Mouse (Mus musculus) left cerebral cortex, adult 2 months (tissue): ENCODE results near the gene D16Ertd472e. TPM values are rescaled to one million over a fixed set of nuclear protein-coding genes. Genes with fewer than 3 reads are reported as not detected.

Experiments
- DNase-seq, 2 experiments: peaks; one replicate each; pipeline ENCODE4 v3.0.0; 2021 to 2022; ENCODE audit warnings: low spot score in 2 of 2, mixed read lengths in 1 of 2; ENCODE audit errors: extremely low spot score in 1 of 2
- H3K27ac ChIP-seq: fragments of 200-600 bp; 2 replicates; pipeline ENCODE4 v1.8.1; 2022
- H3K4me3 ChIP-seq: fragments of 200-600 bp; 2 replicates; pipeline ENCODE4 v1.8.1; 2022
- CTCF ChIP-seq: fragments of 200-600 bp; IDR thresholded peaks from 2 replicates; pipeline ENCODE4 v1.8.1; 2022; ENCODE audit warnings: antibody characterized with exemption, mild to moderate bottlenecking, moderate library complexity
- intact Hi-C: fragments of 180-260 bp; cut with DNase I; formaldehyde crosslinking; loops from one replicate; pipeline ENCODE4 v1.15.1; 2025
- long read RNA-seq, 2 experiments: library from polyadenylated mRNA; stranded (forward); transcript quantifications; one replicate each; pipeline ENCODE4 v2.0.0; 2021; ENCODE audit warnings: borderline mapping rate in 2 of 2
- total RNA-seq, 2 experiments: library from RNA; stranded (reverse); gene quantifications; 2 replicates each; pipeline ENCODE4 v1.2.3; 2021

Gene D16Ertd472e
- total RNA-seq: 1 to 10 TPM; 7.6 to 8.4 TPM
- long read RNA-seq, experiment 1, partial matches to known transcripts: 1 of 1 reads
- long read RNA-seq, experiment 1, other reads (novel, unspliced or antisense): 0 of 1 reads
- long read RNA-seq, experiment 2, partial matches to known transcripts: 0 of 2 reads
- long read RNA-seq, experiment 2, other reads (novel, unspliced or antisense): 2 of 2 reads

DNA sequence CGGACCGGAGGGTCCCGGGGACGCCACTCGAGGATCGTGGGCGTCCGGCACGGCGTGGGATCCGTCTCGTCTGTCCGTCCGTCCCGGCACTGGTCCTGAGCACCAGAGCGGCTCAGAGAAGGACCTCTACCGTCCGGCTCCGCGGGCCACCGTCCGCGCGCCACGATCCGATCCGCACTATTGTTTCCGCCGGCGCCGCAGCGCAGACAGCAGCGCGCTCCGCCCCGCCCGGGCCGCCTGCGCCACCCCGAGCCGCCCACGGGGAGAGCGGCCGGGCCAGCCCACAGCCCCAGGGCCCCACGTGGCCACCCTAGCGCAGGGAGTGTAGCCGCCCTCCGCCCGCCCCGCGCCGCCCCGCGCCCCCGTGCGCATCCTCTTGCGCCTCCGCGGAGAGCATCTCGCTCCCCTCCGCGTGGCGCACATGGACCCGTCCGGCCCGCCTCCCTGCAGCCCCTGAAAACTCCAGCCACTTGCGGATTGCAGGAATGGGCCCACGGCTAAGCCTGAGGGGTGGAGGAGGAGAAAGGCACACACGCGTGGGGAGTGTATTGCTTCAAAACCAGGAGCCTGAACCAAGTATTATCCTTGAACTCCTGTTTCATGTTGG is at the start of gene D16Ertd472e:
TSS of gene D16Ertd472e (minus strand) at position 231 of the 607 bp plus-strand sequence.
- intact Hi-C loops: loop anchor here (5.0 kb wide), 1 partner anchor 124 kb away; no protein-coding TSS in a partner anchor
- H3K4me3 ChIP-seq: peak within 1 kb of the TSS; percentile 77
- peak; percentile 76 to 79 for DNase-seq
- TF ChIP-seq CTCF: no peak
- peak within 1 kb of the TSS; percentile 82 for H3K27ac ChIP-seq

DNA sequence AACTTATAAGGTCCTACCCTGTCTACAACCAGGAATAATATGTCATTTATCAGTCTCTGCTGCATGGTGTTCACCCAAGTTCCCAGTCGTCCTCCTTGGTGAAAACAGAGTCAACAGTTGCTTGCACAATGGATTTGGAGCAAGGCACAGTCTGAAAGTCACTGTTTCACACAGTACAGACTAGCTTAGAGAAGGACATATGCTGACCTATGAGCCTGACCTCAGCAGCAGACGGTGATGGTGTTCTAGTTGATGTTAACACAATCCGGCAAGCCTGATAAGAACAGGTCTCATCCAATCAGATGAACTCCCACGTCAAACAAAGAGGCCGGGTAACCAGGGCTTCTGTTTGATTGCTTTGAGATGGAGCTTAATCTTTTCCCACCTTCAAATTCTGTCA is 46.2 kb upstream of the D16Ertd472e start:
- no peak overlapping the region for H3K4me3 ChIP-seq
- intact Hi-C loops: loop anchor here (5.0 kb wide), 1 partner anchor 255 kb away; no protein-coding TSS in a partner anchor
- TF ChIP-seq CTCF: no peak
- H3K27ac ChIP-seq: no peak overlapping the region
- DNase-seq: no peak

DNA sequence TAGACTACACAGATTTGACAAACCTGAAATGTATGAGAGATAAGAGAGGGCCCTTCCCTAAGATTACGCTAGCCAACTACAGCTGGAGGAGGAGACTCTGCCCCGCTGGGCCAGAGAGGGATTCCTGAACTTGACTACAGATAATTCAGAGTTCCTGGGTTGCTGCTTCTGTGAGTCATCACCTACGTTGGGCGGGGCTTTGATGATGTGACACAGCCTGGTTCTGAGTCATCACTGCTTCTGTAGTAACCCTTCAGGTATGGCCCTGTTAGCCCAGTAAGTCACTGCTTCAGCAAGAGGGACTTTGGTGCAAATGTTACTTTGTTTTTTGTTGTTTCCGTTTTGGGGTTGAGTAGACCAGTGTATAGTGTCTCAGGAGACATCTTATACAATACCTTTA is 42.9 kb upstream of the D16Ertd472e start:
- TF ChIP-seq CTCF: no peak
- intact Hi-C loops: no loop called here
- no peak for DNase-seq

DNA sequence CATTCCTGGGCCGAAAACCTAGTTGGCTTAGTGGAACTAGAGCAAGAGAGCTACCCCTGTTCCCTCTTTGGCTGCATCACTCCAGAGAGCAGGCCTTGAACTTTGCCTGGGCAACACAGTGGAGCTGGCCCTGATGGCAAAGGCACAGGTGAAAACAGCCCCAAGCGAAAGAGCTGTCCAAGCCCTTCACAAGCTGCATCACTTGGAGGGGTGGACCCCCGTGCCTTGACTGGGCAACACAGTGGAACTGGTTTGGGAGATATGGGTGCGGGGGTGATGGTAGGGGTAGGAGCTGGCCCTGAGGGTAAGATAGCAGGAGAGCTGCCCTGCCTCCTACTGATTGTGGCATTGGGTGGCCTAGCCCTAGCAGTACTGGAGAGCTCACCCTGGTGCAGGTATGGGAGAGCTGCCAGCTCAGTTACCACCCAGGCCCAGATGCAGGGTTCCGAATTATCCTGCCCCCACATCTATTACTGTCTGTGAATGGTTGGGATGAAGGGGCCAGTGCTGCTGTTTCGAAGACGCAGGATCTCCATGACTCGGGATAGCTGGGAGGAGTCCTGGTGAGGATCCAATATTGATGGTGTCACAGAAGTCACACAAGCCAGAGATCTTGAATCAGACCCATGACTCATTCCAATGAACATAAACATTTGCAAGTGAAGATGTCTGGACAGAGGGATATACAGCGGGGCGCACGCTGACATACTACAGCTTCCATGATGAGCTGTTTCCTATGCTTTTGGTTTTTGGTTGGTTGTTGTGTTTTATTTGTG is 41.4 kb upstream of the D16Ertd472e start:
- no peak for TF ChIP-seq CTCF
- intact Hi-C loops: no loop called here
- H3K27ac ChIP-seq: no peak overlapping the region
- H3K4me3 ChIP-seq: no peak overlapping the region
- no peak for DNase-seq

More for the DNA sequence above, 42.9 kb upstream of the D16Ertd472e start:
- Histone ChIP-seq H3K4me3 (no peak overlapping the region), H3K27ac (no peak overlapping the region)

DNA sequence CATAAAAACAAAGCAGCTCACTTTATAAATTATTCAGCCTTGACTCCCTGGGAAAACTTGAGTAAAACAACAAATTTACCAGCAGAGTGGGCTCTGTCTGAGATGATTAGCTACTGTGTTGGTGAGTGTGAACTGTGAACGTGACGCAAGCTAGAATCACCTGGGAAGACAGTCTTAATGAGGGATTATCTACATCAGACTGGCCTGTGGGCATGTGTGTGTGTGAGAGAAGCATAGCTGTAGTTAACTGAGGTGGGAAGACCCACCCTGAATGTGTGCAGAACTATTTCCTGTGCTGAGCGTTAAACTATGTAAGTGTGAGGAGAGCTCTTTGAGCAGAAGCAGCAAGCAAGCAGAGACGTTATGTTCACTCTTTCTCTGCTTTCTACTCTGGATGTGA is 29.7 kb upstream of the D16Ertd472e start:
- Histone ChIP-seq H3K4me3 (no peak overlapping the region), H3K27ac (no peak overlapping the region)
- intact Hi-C loops: no loop called here
- no peak for DNase-seq
- TF ChIP-seq CTCF: no peak

DNA sequence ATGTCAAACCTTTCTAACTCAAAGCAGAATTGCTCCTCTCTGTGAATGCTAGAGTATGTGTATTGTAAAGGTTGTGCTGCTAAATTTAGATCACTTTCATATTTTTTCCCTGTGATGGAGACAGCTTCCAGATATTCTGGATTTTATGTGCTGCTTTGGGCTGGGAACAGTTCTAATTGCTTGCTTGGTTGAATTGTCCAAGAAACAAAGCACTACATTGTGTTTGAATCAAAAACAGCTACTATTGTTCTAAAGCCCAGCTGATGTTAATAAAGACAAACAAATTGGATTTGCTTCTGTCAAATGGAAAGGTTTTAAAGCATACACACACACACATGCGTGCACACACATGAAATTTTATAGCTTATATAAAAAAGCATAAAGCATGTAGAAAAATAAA is 22.4 kb upstream of the D16Ertd472e start:
- H3K4me3 ChIP-seq: no peak overlapping the region
- peak overlapping the region; percentile 24; the same call in 1 of the 2 replicates for H3K27ac ChIP-seq
- no peak for TF ChIP-seq CTCF
- no peak for DNase-seq
- intact Hi-C loops: no loop called here

DNA sequence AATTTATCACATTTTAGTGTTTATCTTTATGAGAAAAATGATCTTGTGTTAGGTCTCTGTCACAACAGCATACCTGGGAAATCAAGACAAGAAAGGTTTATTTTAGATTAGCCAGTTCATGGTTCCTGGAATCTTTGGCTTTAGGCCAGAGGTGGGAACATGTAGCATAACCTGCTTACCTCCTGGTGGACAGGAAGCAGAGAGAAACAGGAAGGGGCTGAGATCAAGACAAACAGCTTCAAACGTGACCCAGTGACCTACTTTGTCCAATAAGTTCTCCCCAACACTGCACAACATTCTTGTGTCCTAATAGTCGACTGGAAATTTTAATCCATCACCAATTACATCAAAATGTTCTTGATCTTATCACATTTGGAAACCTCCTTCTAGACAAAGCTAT is 19.9 kb upstream of the D16Ertd472e start:
- H3K27ac ChIP-seq: no peak overlapping the region
- no peak for DNase-seq
- TF ChIP-seq CTCF: no peak
- intact Hi-C loops: no loop called here
- no peak overlapping the region for H3K4me3 ChIP-seq

DNA sequence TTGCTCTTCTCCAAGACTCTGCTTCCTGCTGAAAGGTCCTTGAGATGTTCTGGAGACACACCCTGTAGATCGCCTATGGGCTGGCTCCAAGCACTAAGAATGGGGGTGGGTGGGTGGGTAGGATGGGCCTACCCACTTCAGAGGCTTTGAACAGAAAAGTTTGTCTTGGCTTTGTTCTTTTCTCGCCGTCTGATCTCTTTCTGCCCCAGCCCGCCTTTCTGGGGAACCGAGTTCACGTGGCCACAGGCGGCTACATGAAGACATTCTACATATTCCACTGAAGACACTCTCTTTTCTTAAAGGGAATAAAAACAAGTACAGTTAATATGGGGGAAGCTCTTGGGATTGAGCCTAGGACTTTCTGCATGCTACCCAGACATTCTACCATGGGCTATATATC is 19.3 kb upstream of the D16Ertd472e start:
- intact Hi-C loops: no loop called here
- no peak for DNase-seq
- no peak for TF ChIP-seq CTCF
- Histone ChIP-seq H3K4me3 (no peak overlapping the region), H3K27ac (no peak overlapping the region)

DNA sequence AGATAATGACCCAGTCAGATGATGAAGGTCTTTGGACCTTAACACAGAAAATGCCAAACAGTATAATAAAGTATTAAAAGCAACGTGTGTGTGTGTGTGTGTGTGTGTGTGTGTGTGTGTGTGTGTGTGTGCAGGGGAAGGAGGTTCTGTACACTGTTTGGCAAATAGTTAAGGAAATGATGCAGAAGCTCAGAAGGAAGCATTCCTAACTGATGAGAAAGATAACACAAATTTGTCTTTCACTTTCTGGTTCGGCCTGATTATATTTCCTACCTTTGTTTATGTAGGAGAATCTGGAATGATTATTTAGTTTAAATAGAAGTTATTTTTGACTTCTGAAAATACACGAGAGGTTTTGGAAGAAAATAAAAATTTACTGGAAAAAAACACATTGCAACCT is 17.6 kb upstream of the D16Ertd472e start:
- no peak overlapping the region for H3K27ac ChIP-seq
- DNase-seq: no peak
- no peak overlapping the region for H3K4me3 ChIP-seq
- no peak for TF ChIP-seq CTCF
- intact Hi-C loops: no loop called here

DNA sequence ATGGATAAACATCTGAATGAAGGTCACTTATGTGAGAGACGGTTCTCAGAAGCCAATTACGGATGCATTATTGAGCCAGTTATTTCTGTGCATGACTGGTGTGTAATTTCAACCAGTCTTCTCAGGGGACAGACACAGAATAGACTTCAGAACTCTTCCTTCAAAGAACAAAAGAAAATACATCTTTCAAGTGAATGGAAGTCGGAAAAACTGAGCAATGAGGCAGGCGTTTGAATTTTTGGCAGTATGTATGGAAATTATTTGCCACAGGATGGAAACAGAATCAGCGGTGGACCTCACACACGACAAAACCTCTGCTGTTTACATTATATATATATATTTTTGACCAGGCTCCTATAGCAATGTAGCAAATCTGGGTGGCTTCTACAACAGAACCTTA is 14.6 kb upstream of the D16Ertd472e start:
- Histone ChIP-seq H3K27ac (no peak overlapping the region), H3K4me3 (no peak overlapping the region)
- DNase-seq: no peak
- TF ChIP-seq CTCF: no peak
- intact Hi-C loops: no loop called here

DNA sequence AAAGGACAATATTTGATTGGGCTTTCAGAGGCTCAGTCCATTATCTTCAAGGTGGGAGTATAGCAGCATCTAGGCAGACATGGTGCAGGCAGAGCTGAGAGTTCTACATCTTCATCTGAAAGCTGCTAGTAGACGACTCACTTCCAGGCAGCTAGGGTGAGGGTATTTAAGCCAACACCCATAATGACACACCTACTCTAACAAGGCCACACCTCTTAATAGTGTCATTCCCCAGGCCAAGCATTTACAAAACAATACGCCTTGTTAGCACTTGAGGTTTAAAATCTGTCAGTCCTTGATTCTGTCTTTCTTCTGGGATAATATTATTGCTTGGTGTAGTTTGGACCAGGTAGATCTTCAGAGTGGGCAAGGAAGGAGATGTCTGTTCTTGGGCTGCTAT is 12.3 kb upstream of the D16Ertd472e start:
- no peak overlapping the region for H3K27ac ChIP-seq
- DNase-seq: no peak
- no peak for TF ChIP-seq CTCF
- H3K4me3 ChIP-seq: no peak overlapping the region
- intact Hi-C loops: loop anchor here (5.0 kb wide), 1 partner anchor 38 kb away; no protein-coding TSS in a partner anchor

DNA sequence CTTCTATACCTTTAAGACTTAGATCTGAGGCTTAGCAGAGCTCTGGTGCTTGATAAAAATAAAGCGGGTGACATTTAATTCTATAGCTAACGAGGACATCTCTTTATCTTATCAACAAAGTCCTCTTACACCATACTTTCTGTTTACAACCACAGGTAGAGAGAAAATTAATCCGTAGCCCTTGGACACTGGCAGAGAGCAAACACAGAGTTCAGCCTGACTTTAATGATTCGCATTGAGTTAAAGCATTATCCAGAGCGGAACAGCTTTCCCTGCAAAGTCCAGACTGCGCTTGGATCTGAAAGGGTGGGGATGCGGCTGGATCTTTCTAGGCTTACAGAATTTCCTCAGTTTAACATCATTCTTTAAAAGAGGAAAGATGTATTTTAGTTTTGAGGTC is 10.1 kb upstream of the D16Ertd472e start:
- intact Hi-C loops: loop anchor here (5.0 kb wide), 1 partner anchor 41 kb away; no protein-coding TSS in a partner anchor
- no peak overlapping the region for H3K4me3 ChIP-seq
- no peak overlapping the region for H3K27ac ChIP-seq
- no peak for TF ChIP-seq CTCF
- no peak for DNase-seq
